Mouse (Mus musculus): ENCODE measurements around the gene C9orf72.

GRCm38 (mm10) chr4:35146597-35146996 lies 79.4 kb downstream of the C9orf72 start:
- TF ChIP-seq CTCF (IDR thresholded peaks at IDR 0.05; ENCODE audit: extremely low read depth, insufficient read length, insufficient replicate concordance, low read depth, low read length) (no peak), POLR2A (IDR thresholded peaks at IDR 0.05; ENCODE audit: low read depth, low read length) (no peak)

All from small intestine, adult 2 months (tissue).